Mouse (Mus musculus) limb, embryonic 11.5 days (tissue): ENCODE data around the gene Tal1. TPM values are rescaled to one million over a fixed set of nuclear protein-coding genes. Genes with fewer than 3 reads are reported as not detected.
A peak's percentile ranks its signal among the peaks of the same experiment; 100 is the strongest.

Source experiments
- ATAC-seq: fragments of 200-750 bp; cut with Nextera tagmentation; 2 replicates; pipeline ENCODE4 v1.8.0; 2017; ENCODE audit warnings: low read depth; ENCODE audit not compliant: insufficient number of reproducible peaks, low FRiP score, low TSS enrichment
- DNase-seq: peaks from one replicate; pipeline ENCODE4 v3.0.0-alpha.2; 2015; ENCODE audit warnings: low spot score
- H3K27ac ChIP-seq: fragments of 300-500 bp; sonication (generic); replicated peaks from 2 replicates; pipeline ENCODE4 v1.5.1; 2014; ENCODE audit warnings: low read depth, mild to moderate bottlenecking, low read length
- H3K27me3 ChIP-seq: fragments of 300-500 bp; sonication (generic); 2 replicates; pipeline ENCODE4 v1.6.1; 2014; ENCODE audit warnings: mild to moderate bottlenecking, low read length, mixed read lengths; ENCODE audit not compliant: control insufficient read depth, insufficient read depth
- H3K36me3 ChIP-seq: fragments of 300-500 bp; sonication (generic); 2 replicates; pipeline ENCODE4 v1.6.1; 2014; ENCODE audit warnings: mild to moderate bottlenecking, low read length, moderate library complexity, mixed read lengths; ENCODE audit not compliant: control insufficient read depth, insufficient read depth
- H3K4me1 ChIP-seq: fragments of 300-500 bp; sonication (generic); 2 replicates; pipeline ENCODE4 v1.6.1; 2014; ENCODE audit warnings: low read length, mixed read lengths; ENCODE audit not compliant: control insufficient read depth, insufficient read depth
- H3K4me2 ChIP-seq: fragments of 300-500 bp; sonication (generic); 2 replicates; pipeline ENCODE4 v1.6.1; 2014; ENCODE audit warnings: low read depth, mild to moderate bottlenecking, moderate library complexity; ENCODE audit not compliant: severe bottlenecking
- H3K4me3 ChIP-seq: fragments of 300-500 bp; sonication (generic); 2 replicates; pipeline ENCODE4 v1.5.1; 2014; ENCODE audit warnings: low read depth, low read length
- H3K9ac ChIP-seq: fragments of 300-500 bp; sonication (generic); 2 replicates; pipeline ENCODE4 v1.6.1; 2014; ENCODE audit warnings: mild to moderate bottlenecking, low read length
- H3K9me3 ChIP-seq: fragments of 300-500 bp; sonication (generic); 2 replicates; pipeline ENCODE4 v1.6.1; 2016; ENCODE audit warnings: low read length; ENCODE audit not compliant: control insufficient read depth
- WGBS: fragments of 180-500 bp; shearing (Covaris S2); extraction: QIAGEN DNeasy Blood & Tissue Kit; methylation state at CpG from one replicate; pipeline ENCODE4 v1.1.7; 2014; 5-methylcytosine and 5-hydroxymethylcytosine counted together
- polyA plus RNA-seq: library from polyadenylated mRNA; unstranded; fragments of >200 nt; fragmentation: Nextera tagmentation; extraction: Ambion mirVana; gene quantifications from 2 replicates; pipeline ENCODE4 v1.2.1, GENCODE M21; 2014

The Tal1 gene
- polyA plus RNA-seq: 2.7 and 3.4 TPM in 2 replicates

DNA sequence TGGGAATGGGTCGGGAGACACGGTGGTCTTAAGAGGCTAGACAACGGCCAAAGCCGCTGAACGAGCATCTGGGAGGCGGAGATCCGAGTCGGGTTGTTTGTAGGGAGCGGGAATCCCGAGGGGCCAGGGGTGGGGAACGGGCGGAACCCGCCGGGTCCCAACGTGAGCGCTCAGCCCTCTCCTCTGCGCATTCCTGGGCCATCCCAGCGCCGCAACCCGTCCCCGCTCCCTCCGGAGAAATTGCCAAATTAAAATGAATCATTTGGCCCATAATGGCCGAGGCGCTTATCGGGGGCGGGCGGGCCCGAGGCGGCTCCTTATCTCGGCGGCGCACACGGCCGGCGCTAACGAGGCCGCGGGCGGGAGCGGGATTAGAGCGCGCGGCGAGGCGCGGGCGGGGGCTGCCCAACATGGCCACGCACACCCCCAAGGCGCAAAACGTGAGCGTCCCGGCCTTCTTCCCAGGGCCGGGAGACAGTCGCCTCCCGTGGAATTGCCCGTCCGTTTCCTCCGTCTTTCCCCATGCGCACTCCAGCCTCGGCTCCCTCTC is at the start of gene Tal1:
TSS of gene Tal1 (plus strand) at position 56 of the 550 bp plus-strand sequence.
- WGBS: under 1% methylated on average over 58 of the region's 60 CpGs
- Histone ChIP-seq H3K4me3 (peak within 1 kb of the TSS; percentile 26), H3K9ac (0 out of 2 replicates have a peak within 1 kb of the TSS, but pooled peaks have one; percentile 27), H3K4me1 (peaks cover 3% of the 10 kb centered on the region; the same call in 1 of the 2 replicates), H3K9me3 (no peaks in the 10 kb centered on the region), H3K27ac (no peak within 1 kb of the TSS), H3K36me3 (no peaks in the 10 kb centered on the region), H3K4me2 (peak within 1 kb of the TSS; percentile 37; the same call in 1 of the 2 replicates), H3K27me3 (peaks cover 85% of the 10 kb centered on the region)
- DNase-seq: peak; percentile 69
- no peak for ATAC-seq

DNA sequence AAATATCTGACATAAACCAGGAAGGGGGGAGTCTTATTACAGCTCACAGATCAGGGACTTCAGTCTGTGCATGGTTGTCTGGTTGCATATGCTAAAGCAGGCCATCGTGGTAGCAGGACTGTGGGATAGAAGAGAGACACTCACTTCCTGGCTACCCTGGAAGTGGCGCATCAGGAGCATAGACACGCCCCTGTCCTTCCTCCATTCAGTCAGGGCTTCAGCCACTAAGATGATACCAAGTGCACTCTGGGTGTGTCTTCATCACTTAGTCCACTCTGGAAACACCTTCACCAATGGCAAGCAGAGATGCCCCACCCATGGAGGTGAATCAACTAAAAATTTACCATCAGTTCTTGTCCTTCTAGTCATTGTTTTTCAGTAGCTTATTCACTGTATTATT is 42.0 kb upstream of the Tal1 start:
- no peaks in the 10 kb centered on the region for H3K4me1 ChIP-seq
- DNase-seq (no peak), ATAC-seq (no peak)
- H3K9me3 ChIP-seq: no peaks in the 10 kb centered on the region
- H3K27me3 ChIP-seq: no peaks in the 10 kb centered on the region
- WGBS: 94% methylated on average over 3 of the region's 3 CpGs
- no peak overlapping the region for H3K27ac ChIP-seq
- no peak overlapping the region for H3K4me2 ChIP-seq
- H3K9ac ChIP-seq: no peak overlapping the region
- peaks cover 20% of the 10 kb centered on the region for H3K36me3 ChIP-seq
- no peak overlapping the region for H3K4me3 ChIP-seq

GRCm38 (mm10) chr4:115019997-115020396 is 36.2 kb upstream of the Tal1 start:
- WGBS: 95% methylated on average over 3 of the region's 3 CpGs
- Histone ChIP-seq H3K4me2 (no peak overlapping the region), H3K36me3 (peaks cover 22% of the 10 kb centered on the region), H3K4me3 (no peak overlapping the region), H3K27me3 (no peaks in the 10 kb centered on the region), H3K9ac (no peak overlapping the region), H3K9me3 (no peaks in the 10 kb centered on the region), H3K4me1 (no peaks in the 10 kb centered on the region), H3K27ac (no peak overlapping the region)
- DNase-seq: no peak
- no peak for ATAC-seq

DNA sequence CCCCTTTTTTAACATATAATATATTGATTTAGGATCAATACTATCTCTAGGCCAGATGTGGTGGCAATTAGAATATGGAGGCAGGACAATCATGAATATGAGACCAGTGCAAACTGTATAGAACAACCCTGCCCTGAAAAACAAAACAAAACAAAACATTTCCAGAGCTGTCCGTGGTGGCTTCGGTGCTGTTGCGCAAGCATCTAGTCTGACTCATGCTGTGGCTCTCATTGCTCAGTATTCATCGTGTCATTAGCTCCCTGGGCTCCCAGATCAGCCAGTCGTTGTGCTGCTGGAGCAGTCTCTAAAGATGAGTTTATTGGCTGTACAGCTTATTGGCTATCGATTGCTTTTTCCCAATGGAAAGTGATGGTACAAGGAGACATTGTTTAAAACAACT is 21.2 kb upstream of the Tal1 start:
- Histone ChIP-seq H3K4me3 (no peak overlapping the region), H3K36me3 (peaks cover 9% of the 10 kb centered on the region; the same call in 1 of the 2 replicates)
- WGBS: 88% methylated on average over 6 of the region's 6 CpGs

GRCm38 (mm10) chr4:115038242-115038641 is 18.0 kb upstream of the Tal1 start:
- H3K4me2 ChIP-seq: no peak overlapping the region
- WGBS: 41% methylated on average over 4 of the region's 4 CpGs
- ATAC-seq (no peak), DNase-seq (peak; percentile 57)
- no peak overlapping the region for H3K27ac ChIP-seq
- H3K4me3 ChIP-seq: no peak overlapping the region
- H3K4me1 ChIP-seq: no peaks in the 10 kb centered on the region
- H3K27me3 ChIP-seq: no peaks in the 10 kb centered on the region
- no peak overlapping the region for H3K9ac ChIP-seq
- H3K9me3 ChIP-seq: no peaks in the 10 kb centered on the region
- peaks cover 16% of the 10 kb centered on the region; the same call in 1 of the 2 replicates for H3K36me3 ChIP-seq

More for the DNA sequence above, 21.2 kb upstream of the Tal1 start:
- Histone ChIP-seq H3K27ac (no peak overlapping the region), H3K4me1 (no peaks in the 10 kb centered on the region), H3K27me3 (no peaks in the 10 kb centered on the region), H3K9ac (no peak overlapping the region), H3K4me2 (no peak overlapping the region), H3K9me3 (no peaks in the 10 kb centered on the region)
- ATAC-seq (no peak), DNase-seq (no peak)

DNA sequence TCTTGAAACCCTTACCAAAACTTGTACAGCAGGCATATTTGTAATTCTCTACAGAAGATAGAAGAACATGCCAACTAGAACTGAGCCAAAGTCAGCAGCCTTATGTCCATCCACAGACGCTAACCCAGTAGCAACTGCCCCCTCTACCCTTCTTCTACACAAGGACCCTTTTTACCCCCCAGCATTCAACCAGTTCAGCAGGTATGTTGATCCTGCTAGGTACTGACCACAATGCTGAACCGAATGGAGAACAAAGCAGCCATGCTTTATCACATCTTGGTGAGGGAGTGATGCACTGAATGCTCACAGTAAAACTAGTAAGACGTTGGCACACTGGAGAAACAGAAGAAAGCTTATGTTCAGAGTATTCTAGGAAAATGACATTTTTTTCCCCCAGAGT is 10.6 kb upstream of the Tal1 start:
- Histone ChIP-seq H3K9ac (no peak overlapping the region), H3K4me2 (no peak overlapping the region), H3K4me1 (no peaks in the 10 kb centered on the region), H3K9me3 (no peaks in the 10 kb centered on the region), H3K27ac (no peak overlapping the region), H3K36me3 (peaks cover 7% of the 10 kb centered on the region; the same call in 1 of the 2 replicates), H3K4me3 (no peak overlapping the region), H3K27me3 (no peaks in the 10 kb centered on the region)
- no peak for DNase-seq
- 82% methylated on average over 3 of the region's 3 CpGs for WGBS
- no peak for ATAC-seq

DNA sequence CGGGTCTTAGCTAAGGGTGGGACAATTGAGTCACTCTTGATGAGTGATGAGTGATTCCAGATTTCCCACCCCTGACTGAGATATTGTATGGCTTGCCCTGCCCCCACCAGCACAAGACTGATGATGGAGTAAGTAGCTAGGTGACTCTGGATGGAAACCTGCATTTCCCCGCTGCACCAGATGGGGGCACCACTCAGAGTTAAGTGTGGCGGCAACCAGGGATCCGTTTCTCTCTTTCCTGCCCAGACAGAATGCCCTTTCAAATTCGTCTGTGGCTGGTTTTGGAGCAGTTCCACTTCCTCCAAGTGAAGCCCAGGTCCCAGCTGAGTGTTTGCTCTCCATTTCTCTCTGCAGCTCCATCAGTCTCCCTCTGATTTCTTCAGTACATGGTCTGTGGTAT is 8.5 kb upstream of the Tal1 start:
- Histone ChIP-seq H3K4me2 (no peak overlapping the region), H3K27ac (no peak overlapping the region), H3K27me3 (peaks cover 12% of the 10 kb centered on the region), H3K4me3 (no peak overlapping the region), H3K9me3 (no peaks in the 10 kb centered on the region), H3K4me1 (no peaks in the 10 kb centered on the region), H3K9ac (no peak overlapping the region), H3K36me3 (no peaks in the 10 kb centered on the region)
- WGBS: 5% methylated on average over 5 of the region's 5 CpGs
- DNase-seq (peak; percentile 79), ATAC-seq (no peak)

GRCm38 (mm10) chr4:115048190-115048589 is 8.0 kb upstream of the Tal1 start:
- Histone ChIP-seq H3K9ac (no peak overlapping the region), H3K4me3 (no peak overlapping the region), H3K4me1 (no peaks in the 10 kb centered on the region), H3K27me3 (peaks cover 15% of the 10 kb centered on the region), H3K36me3 (no peaks in the 10 kb centered on the region), H3K4me2 (no peak overlapping the region), H3K27ac (no peak overlapping the region), H3K9me3 (no peaks in the 10 kb centered on the region)
- no peak for DNase-seq
- ATAC-seq: no peak
- 61% methylated on average over 8 of the region's 8 CpGs for WGBS

DNA sequence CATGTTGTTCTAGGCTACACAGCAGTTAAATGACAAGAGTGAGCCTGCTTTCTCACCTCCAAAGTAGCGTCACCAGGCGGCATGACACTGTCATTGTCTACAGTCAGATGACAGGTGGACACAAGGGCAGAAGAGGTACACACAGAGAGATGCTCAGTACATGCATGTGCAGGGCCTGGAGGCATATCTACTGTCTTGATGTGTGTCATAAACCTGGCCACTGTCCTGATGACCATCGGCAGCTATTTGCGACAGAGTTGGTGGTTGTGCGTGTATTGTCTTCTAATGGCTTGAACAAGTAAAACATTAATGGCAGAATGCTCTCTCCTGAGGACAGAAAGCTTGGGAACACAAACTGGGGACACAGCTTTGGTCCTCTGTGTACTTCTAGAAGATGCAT is 5.0 kb upstream of the Tal1 start:
- H3K27ac ChIP-seq: no peak overlapping the region
- H3K9ac ChIP-seq: no peak overlapping the region
- no peaks in the 10 kb centered on the region for H3K36me3 ChIP-seq
- no peak overlapping the region for H3K4me3 ChIP-seq
- no peak overlapping the region for H3K4me2 ChIP-seq
- no peaks in the 10 kb centered on the region for H3K9me3 ChIP-seq
- no peaks in the 10 kb centered on the region for H3K4me1 ChIP-seq
- DNase-seq: no peak
- H3K27me3 ChIP-seq: peaks cover 40% of the 10 kb centered on the region
- 72% methylated on average over 5 of the region's 5 CpGs for WGBS
- no peak for ATAC-seq
